Mouse (Mus musculus) thymus, postnatal 0 days (tissue): ENCODE measurements around the gene Stxbp4. TPM values are rescaled to one million over a fixed set of nuclear protein-coding genes. Genes with fewer than 3 reads are reported as not detected.
A peak's percentile ranks its signal among the peaks of the same experiment; 100 is the strongest.

Source experiments
- DNase-seq: peaks from one replicate; pipeline ENCODE4 v3.0.0-alpha.2; 2015; ENCODE audit warnings: low spot score
- polyA plus RNA-seq: library from polyadenylated mRNA; unstranded; fragments of >200 nt; fragmentation: Nextera tagmentation; extraction: Ambion mirVana; gene quantifications from 2 replicates; pipeline ENCODE4 v1.2.1, GENCODE M21; 2015

Stxbp4 gene
- 6.3 and 7.2 TPM in 2 replicates for polyA plus RNA-seq

DNA sequence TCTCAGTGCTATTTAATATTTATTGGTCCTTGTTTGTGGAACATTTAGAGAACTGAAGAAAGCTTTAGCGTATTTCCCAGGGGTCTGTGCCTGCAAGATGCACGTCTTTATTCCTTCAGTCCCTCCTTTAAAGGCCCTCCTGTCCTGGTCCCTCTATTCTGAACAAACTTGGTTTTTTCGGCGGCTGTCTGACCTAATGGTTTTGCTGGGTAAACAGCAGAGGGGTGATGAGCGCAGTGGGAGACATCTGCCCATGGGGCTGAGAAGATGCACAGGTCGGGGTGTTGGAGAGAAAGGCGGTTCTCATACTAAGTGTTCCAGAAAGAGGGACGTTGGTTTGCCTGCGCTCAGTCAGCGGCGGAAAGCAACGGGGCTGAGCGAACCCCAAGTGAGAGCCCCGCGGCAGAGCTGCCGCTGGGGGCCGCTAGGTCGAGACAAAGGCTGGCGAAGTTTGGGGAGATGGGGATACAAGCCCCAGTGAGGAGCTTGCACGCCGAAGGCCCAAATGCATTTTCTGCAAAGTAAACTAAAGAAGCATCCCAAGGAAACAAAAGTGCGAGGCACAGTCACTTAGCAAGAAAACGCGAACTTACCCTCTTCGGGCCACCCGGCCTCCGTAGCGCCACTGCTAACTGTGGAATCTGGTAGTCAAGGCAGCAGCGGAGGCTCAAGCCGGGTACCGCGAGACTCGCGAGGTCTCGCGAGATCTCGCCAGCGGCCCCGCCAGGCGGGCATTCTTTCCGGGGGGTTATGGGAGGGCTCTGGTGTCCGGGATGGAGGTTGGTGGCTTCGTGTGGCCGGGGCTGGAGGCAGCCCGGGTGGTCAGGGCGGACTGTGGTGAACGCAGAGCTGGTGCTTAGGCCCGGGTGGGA lies at the start of gene Stxbp4, which contains the start of gene Cox11:
Stxbp4 (minus strand) TSS at position 645 of the 872 bp plus-strand sequence.
Cox11 (plus strand) TSS at position 734 of the 872 bp plus-strand sequence.
- peak; percentile 97 for DNase-seq

DNA sequence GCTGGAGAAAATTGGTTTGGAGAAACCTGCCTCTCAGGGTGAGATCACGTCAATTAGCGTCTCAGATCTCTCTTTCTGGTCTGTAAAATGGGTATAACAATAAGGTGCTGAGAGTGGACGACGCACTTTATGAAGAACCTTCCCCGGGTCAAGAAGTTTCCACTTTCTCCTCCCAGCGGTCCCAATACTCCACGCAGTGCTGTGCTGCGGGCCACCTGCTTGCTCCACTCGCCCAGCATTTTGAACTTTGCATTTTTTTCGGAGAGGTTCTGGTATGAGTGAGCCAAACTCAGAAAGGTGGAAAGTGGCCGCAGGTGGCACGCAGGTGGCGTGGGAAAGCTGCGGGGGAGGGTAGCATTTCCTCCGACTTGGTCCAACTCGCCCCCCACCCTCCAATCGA lies 49.2 kb upstream of the Stxbp4 start:
- DNase-seq, result no peak

DNA sequence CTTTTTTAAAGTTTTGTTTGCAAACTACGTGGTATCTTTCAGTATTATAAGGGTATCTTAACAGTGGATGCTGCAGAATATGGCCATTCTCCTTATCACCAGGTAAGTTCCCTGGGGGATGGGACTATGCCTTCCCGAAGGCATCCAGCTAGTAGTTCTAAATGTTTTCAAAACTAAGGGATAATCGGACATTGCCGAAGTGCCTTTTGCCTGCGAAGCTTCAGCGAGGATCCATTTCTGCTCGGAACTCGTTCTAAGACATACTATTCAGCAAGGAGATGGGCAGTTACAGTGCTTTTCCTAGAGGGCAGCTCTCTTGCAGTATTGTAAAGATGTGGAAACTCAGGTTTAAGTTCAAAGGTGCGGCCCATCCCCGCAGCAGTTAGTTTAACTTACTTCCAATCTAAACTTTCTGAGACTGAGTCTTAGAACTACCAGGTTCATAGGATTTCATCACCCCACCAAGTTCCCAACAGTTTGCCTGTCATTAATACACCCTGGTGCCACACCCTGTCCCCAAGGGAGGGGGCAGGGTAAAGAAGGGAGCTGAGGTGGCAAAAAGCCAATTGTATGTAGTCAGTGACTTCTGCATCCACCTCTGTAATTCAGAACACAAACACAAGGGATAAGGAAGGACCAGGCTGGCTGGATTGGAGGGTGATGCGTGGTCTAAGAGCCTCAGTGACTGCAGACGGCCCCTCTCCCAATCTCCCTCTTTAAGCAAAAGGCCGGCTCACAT lies 48.6 kb upstream of the Stxbp4 start:
- DNase-seq, result no peak

DNA sequence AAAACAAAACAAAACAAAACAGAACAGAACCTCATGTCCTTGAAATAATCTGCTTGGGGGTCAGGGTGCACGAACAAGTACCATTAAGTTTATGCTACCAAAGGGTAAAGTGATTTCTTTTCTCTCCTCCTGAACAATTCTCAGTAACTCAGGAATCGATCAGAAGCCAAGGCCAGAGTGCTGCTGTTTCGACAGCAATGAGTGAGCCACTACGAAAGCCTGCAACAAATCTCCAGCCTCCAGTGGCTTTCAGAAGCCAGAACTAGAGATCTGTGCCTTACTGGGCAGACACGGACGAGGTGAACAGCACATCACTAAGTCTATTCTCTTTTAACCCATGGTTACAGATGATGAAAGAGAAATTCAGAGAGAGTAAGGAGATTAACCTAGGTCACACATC lies 47.3 kb upstream of the Stxbp4 start:
- no peak for DNase-seq

DNA sequence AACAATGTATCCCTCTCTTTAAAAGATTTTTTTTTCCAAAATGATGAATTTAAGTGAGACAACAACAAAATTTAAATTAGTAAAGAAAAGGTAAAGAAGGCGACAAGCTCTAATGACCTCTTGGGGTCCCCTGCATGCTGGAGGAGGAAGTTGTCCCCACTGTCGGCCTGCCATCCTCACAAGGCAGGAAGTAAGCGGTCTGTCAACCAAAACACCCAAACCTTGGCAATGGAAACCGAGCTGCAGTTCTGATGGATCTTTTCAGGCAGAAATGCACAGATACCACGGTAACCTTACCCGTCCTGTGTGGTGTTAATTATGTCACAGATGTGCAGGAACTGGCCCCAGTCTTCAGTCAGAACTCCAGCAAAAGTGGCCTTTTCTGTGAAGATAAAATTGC lies 46.9 kb upstream of the Stxbp4 start:
- DNase-seq, result no peak

DNA sequence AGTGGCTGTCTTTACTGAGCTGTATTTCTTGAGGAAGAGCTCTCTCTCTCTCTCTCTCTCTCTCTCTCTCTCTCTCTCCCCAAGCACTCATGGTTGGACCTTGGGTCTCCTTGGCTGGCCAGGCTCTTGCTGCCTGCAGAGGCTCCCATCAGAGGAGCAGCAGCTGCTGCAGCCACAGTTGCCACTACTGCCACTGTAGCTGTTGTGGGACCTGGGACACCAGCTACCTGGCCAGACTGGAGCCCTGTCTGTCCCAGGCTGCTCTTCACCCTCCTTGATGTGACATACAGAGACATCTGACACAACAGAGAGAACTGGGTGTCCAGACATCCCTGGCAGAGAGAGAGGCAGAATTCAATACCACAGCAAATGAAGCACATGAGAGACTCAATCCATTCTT lies 43.3 kb upstream of the Stxbp4 start:
- DNase-seq, result no peak

DNA sequence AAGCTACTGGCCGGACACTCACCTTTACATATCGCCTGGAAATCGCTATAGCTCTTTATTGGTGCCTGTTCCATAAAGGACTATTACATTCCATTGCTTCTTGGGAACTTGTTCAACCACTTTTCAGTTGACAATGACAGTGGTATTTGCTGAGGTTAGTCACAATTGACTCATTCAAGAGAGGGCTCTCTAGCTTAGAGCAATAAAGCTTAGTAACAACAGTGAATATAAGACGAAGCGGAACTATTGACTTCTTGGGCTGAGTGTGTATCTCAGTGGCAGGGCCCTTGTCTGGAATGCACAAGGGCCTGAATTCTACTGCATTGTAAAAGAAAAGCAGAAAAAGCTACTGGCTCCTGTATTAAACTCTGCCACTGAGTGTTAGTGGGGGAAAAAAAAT lies 40.7 kb upstream of the Stxbp4 start:
- DNase-seq, result no peak

DNA sequence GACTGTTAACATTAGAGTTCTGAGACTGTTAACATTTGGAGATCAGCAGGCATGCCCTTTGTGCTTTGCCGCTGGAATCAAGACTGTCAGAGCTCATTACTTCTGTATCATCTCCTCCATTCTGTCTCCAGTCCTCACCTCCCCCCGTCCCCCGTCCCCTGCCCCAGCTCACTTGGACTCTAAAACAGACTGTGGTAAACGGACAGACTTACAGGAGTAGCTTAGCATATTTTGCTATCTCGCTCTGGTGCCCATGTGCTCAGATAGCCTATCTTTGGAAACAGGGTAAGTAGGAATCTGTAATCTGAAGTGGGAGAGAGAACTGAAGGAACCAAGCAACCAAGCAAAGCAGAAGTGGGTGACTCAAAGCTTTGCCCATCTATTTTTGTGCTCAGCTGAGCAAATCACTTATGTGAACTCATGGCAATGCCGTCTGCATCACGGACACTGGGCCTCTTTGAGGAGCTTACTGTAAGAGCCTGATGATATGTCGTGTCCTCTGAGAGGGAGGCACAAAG lies 39.9 kb upstream of the Stxbp4 start:
- no peak for DNase-seq

DNA sequence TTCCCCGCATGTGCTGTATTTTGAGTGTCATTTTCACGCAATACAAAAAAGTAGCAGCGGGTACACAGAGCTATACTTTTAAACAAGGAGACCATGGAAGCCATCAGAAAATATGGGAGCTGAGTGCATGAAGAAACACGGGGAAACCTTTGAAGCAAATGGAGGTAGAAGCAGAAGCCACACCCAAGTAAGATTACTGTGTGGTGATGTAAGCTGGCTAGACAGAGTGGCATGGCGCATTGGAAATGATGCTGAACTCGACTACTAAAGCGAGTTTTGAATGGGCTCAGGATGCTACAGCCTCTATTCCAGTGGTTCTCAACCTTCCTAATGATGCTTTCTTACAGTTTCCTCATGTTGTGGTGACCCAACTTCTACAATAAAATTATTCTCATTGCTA lies 39.1 kb upstream of the Stxbp4 start:
- DNase-seq, result no peak

DNA sequence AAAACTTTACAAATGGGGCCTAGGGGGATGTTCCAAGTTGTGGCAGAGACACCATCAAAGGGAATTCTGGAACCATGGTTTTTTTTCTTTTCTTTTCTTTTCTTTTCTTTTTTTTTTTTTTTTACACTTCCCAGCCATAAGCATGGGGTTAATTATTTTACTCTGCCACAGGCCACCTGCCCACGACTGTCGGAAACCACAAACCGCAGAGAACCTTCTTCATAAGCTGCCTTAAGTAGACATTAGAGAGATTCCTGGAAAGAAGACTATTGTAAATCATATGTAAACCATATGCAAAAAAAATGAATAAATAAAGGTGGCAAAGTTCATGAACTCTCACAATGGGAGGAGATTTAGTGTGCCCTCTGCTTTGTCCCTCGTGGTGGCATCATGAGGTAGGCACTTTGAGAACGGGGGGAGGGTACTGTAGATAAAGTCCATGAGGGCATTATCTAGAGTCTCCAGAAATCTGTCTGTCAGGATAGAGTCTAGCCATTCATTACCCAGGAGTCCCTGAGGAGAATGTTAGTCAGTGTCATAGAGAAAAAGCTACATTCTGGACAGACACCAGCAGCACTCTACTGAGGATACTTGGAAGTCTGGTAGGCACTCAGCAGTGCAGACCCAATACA lies 37.7 kb upstream of the Stxbp4 start:
- DNase-seq, result peak; percentile 17

DNA sequence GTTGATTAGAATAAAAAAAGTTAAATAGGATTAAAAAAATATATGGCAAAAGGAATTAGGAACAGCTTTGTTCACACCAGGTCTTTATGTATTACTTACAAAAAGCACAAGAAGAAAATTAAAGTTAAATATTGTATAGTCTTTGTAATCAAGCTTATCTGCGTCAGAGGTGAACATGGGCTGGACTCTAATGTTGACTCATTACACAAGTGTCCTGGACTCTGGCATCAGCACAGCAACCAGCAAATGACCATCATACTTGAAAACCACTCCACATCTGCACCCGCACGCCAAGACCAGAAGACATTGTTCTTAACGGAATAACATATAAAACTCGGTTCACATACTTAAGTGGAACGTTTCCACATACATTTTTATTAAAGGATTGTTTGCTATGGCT lies 29.4 kb upstream of the Stxbp4 start:
- DNase-seq, result no peak

DNA sequence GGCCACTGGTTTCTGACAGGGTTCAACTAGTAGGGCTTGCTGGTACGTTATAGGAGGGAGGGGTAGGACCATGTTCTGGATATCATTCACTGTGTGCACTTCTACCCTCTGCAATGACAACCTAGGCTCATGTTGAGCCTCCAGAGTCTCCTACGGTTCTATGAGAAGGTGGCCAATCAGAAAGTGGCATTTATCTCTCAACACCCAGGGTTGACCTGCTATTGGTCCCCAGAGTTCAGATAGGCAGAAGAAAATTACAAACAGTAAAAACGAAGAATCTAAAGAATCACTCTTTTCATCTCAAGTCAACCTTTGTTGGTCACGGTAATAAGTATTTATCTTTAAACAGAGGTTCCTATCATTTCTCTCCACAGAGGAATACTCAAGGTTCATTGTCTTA lies 29.0 kb upstream of the Stxbp4 start:
- DNase-seq, result no peak

DNA sequence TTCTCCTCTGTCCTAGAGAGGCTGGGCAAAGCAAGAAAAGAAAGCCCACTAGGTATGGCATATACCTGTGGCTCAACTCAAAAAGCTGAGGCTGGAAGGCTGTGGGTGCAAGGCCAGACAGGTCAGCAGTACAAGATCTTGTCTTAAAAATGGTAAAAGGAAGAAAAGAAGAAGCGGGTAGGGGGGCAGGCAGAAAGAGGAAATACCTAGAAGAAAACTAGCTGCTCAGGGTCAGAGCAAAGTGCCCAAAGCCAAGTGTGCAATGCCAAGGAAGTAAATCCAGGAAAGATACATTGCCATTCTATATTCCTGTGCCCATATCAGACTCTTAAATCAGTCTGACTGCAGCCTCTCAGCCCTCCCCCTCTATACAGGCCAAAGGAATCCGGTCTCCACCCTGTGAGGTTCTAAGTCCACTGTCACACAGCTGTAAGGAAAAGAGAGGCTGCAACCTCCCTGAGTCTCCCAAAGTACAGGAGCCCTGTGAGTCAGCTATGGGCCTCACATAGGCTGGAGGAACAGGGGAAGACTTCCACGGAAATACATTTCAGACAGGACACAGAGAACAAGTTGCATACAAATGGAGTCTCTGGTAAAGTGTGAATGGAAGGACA lies 28.4 kb upstream of the Stxbp4 start:
- no peak for DNase-seq

DNA sequence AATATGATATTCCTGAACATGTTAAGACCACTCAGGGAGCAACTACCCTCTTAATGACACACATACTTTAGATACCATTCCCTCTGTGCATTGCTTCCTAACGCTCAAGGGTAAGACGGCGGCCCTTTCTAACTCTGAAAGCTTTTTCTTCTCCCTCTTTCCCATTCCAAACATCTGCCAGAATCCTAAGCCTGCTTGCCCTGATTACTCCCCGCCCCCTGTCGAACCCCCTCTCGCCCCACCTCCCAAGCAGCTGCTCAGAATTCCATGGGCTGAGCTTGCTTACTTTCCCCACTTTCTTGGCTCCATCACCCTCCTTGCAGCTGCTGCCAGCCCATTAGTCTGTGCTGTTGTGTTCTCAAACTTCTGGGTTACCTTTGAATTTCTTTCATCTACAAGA lies 27.3 kb upstream of the Stxbp4 start:
- no peak for DNase-seq

DNA sequence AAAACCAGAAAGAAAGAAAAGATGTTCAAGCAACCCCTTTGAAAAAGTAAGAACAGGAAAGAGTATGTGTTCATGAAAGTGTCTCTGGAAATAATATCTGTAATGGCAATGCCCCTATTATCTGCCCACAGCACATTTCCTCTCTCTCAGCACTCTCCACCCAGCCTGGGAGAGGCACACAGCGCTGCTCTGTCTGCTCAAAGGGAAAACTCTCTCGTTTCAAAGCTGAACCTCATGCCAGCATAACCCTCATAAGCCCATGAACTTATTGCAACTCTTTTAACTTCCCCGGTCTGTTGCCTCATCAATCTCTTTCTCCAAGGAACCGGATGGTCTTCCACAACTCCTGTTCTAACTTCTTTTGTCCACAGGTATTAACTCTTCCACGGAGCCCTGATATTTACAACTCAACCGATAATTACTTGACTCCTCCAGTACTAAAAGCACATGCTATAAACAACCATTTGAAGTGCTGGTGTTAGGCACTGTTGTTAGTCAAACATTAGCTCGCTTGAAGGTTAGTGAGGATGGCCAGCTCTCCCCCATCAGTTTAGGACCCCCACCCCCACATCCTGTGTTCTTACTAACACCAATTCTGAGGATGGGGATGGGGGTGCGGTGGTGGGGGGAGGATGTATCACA lies 26.6 kb upstream of the Stxbp4 start:
- DNase-seq, result no peak

DNA sequence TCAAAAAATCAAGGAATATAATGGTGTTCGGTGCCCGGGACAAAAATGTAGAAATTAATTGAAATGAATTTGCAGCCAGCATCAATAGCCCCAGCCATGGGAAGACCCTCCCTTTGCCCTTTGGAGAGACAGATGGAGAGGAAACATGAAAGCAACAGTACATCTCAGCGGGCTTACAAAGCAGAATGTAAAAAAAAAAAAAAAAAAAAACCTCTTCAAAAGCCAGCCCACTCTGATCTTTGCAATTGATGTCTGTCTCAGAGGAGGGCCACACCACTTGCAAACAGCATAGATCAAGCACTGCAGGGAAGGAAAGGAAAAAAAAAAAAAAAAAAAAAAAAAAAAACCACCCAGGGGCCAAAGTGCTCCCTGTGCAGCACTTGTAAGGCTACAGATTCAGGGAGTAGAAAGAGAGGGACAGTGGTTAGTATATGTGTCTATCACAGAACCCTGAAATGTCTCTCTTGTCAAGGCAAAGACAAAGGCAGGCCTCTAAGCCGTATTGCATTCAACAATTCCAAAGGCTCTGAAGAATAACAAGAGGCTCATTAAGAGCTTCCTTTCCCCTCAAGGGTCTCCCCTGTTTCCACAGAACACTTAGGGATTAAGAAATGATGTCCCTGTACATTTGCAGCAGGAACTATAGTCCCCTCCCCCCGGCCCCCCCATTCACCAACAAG lies 25.9 kb upstream of the Stxbp4 start:
- no peak for DNase-seq

DNA sequence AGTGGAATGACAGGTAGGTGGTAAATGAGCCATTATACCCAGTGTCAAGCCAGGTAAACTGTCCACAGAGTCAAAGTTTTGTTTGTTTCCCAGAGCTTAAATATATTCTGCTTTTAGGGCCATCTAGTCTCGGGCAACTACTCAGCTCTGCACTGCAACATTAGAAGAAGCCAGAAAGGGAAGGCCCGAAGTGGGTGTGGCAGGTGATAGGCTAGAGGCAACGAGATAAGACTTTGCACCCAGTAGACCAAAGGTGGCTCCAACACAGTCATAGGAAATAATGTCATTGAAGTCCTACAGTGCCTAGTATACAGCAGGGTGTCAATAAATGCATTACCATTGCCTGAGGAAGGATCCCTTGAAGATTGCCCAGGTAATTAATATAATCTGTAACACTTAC lies 25.2 kb upstream of the Stxbp4 start:
- DNase-seq, result no peak

DNA sequence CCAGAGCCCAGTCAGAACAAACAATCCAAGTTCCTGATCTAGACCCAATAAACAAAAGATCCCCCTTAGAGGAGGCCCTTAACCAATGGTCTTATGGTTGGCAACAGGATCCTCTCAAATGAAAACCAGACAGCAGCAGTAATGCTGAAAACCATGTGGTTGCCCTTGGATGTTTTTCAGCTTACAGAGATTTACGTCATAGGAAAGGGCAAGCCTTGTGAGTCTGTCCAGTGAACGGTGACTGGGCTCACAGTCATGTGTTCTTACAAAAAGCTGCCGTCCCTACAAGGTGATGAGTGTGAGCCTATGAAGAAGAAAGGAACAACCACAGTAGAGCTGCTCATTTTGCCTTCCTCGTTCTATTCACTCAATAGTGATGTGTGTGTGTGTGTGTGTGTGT lies 22.8 kb upstream of the Stxbp4 start:
- DNase-seq, result no peak

DNA sequence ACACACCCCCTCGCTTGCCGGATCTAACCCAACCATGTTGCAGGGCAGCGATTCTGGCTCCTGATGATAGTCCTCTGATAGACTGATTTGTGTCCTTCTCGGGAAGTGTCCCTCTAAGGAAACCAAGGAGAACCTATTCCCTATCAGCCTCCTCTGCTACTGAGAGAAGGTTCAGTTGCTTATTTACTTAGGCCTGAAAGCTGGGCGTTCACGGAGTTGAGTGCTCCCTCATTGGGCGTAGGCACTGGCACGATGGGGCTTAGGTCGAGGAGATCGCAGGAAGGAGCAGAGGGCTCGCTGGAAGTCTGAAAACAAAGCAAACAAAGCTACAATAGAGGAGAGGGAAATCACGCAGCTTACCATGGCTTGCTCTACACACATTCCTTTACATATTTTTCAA lies 19.6 kb upstream of the Stxbp4 start:
- no peak for DNase-seq

DNA sequence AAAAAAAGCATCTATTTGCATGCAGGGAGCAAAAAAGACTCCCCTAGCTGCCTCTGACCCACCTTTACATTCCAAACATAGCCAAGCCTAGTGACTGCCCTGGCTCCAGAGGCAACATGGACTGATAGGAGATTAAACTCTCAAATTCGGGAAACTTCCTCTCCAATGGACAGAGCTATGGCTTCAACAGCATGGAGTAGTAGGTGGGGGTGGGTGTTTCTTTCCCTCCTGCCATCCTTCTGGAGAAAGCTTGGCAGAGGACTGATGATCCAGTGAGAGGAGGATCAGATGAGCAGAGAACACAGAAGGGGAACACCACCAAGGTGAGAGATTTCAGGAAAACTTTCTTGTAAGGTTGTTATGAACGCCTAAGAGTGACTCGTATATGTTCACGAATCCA lies 14.7 kb upstream of the Stxbp4 start:
- no peak for DNase-seq
